In the genomic region with DNA sequence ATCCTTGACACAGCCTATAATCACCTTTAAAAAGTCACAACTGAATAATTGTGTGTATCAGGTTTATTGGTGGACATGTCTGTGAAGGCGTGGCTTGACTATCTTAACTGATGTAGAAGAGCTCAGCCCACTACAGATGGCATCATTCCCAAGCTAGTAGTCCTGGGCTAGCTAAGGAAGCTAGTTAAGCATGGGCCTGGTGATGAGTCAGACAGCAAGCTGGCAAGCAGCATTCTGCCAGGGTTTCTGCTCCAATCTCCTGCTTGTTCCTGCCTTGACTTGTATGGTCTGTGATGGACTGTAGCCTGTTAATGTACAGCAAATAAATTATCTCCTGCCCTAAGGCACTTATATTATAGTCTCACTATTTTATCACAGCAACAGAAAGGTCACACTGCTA, we compare ENCODE assay signal across 22 mouse cellular contexts. TPM values are rescaled to one million over a fixed set of nuclear protein-coding genes. Genes with fewer than 3 reads are reported as not detected.
DNase-seq lines count a peak whose midpoint lies in the region; ATAC-seq lines count a peak whose summit lies in the region.
"Had no signal": no experiment of that assay in that cellular context is flagged by ENCODE, and none has a peak within 500 bp of the region (broad histone marks: within the 10 kb centered on the region; RNA-seq: fewer than 3 reads in every experiment).

No protein-coding gene starts in this region.

- no peaks in the 10 kb centered on the region for H3K4me1 ChIP-seq in heart, embryonic 12.5 days (replicated peaks)
- H3K4me1 ChIP-seq: embryonic facial prominence, embryonic 13.5 days; forebrain, embryonic 10.5 days; heart, embryonic 13.5 days; hindbrain, embryonic 15.5 days had no signal

- no peaks in the 10 kb centered on the region for H3K27me3 ChIP-seq in heart, embryonic 12.5 days (replicated peaks)
- H3K27me3 ChIP-seq: embryonic facial prominence, embryonic 13.5 days; heart, embryonic 13.5 days; hindbrain, embryonic 15.5 days had no signal

- WGBS in heart, embryonic 12.5 days = 61% methylated on average over 1 of the region's 1 CpGs

- DNase-seq in heart, adult 11 months = peak; percentile 64
- DNase-seq in 416B (ENCODE audit: low read depth) = peak; percentile 52
- DNase-seq in NIH3T3 (ENCODE audit: low read depth) = peak; percentile 65
- DNase-seq in fibroblast of lung, adult 2 months (ENCODE audit: low read depth) = peak; percentile 19
- DNase-seq in cerebellum, postnatal 25 days = no peak
- DNase-seq in urinary bladder, postnatal 10 days (ENCODE audit: low spot score) = no peak
- DNase-seq: adrenal gland, postnatal 10 days; cerebellum, adult 11-12 months; cerebellum, adult 9-10 months; cerebellum, postnatal 36 days; gastrocnemius, postnatal 14 days; heart, postnatal 36 days had no signal

- no peak overlapping the region for H3K4me3 ChIP-seq in heart, embryonic 12.5 days
- H3K4me3 ChIP-seq: embryonic facial prominence, embryonic 13.5 days; forebrain, embryonic 10.5 days; heart, embryonic 13.5 days; hindbrain, embryonic 15.5 days had no signal

- H3K9me3 ChIP-seq in heart, embryonic 12.5 days (replicated peaks) = no peaks in the 10 kb centered on the region
- H3K9me3 ChIP-seq: embryonic facial prominence, embryonic 13.5 days; forebrain, embryonic 10.5 days; heart, embryonic 13.5 days; hindbrain, embryonic 15.5 days had no signal

- H3K36me3 ChIP-seq in heart, embryonic 12.5 days = peaks cover 8% of the 10 kb centered on the region; the same call in 1 of the 2 replicates

- no peak overlapping the region for H3K27ac ChIP-seq in heart, embryonic 12.5 days (ENCODE audit: poor library complexity, severe bottlenecking)
- H3K27ac ChIP-seq: embryonic facial prominence, embryonic 13.5 days; forebrain, embryonic 10.5 days; heart, embryonic 13.5 days; hindbrain, embryonic 15.5 days had no signal

- no peak for ATAC-seq in heart, embryonic 12.5 days (ENCODE audit: insufficient number of reproducible peaks, low FRiP score)
- ATAC-seq: forebrain, embryonic 14.5 days; intestine, embryonic 16.5 days had no signal

- no peak overlapping the region for H3K9ac ChIP-seq in heart, embryonic 12.5 days
- H3K9ac ChIP-seq: embryonic facial prominence, embryonic 13.5 days; heart, embryonic 13.5 days; hindbrain, embryonic 15.5 days had no signal

- no peak overlapping the region for H3K4me2 ChIP-seq in heart, embryonic 12.5 days
- H3K4me2 ChIP-seq: embryonic facial prominence, embryonic 13.5 days; heart, embryonic 13.5 days; hindbrain, embryonic 15.5 days had no signal

RNA-seq across cellular contexts. Expression of a gene that starts 18.2 kb away (rescaled TPM):
- 5.0 TPM in 2 replicates for polyA plus RNA-seq in heart, embryonic 12.5 days (2016; fragmentation: Nextera tagmentation; extraction: Ambion mirVana)

RNA-seq across cellular contexts. Expression of a gene that starts 30.6 kb away (rescaled TPM):
- polyA plus RNA-seq in heart, embryonic 12.5 days (2016; fragmentation: Nextera tagmentation; extraction: Ambion mirVana) = not detected in 2 replicates
- polyA plus RNA-seq: embryonic facial prominence, embryonic 13.5 days; forebrain, embryonic 10.5 days; forebrain, embryonic 14.5 days; gonadal fat pad, adult 2 months; heart, embryonic 13.5 days; heart, postnatal 0 days; hindbrain, embryonic 11.5 days; hindbrain, embryonic 15.5 days; intestine, embryonic 16.5 days had no signal

RNA-seq across cellular contexts. Expression of a gene that starts 36.4 kb away (rescaled TPM):
- polyA plus RNA-seq in heart, embryonic 12.5 days (2016; fragmentation: Nextera tagmentation; extraction: Ambion mirVana) = 17.1 TPM in 2 replicates

Comparison
In these comparisons a context has a peak if more than half of its experiments do, and no peak if none do; other contexts are left out.
1. DNase-seq: peak in heart, adult 11 months (single experiment), 416B (single experiment), NIH3T3 (single experiment) and fibroblast of lung, adult 2 months (single experiment); none in cerebellum, postnatal 25 days (0 of 2) and urinary bladder, postnatal 10 days (single experiment).